14 mouse cellular contexts compared by ENCODE assay signal in the genomic region with DNA sequence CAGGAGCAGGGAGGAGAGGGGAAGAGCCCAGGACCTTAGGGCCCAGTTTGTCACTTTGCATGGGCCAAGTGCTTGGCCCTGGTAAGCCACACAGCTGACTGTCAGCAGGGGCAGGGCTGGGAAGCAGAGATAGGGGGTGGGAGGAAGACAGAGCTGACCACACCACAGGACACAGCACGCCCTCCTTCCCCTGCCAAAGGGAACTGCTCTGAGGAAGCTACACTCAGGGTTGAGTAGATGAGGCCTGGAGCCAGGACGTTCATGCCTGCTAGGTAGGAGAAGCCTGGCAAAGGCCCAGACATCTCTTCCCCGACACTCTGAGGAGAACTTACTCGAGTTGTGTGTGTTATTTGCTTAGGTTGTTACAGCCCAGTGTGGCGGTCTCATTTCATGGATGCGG. TPM values are rescaled to one million over a fixed set of nuclear protein-coding genes. Genes with fewer than 3 reads are reported as not detected.
A peak's percentile ranks its signal among the peaks of the same experiment; 100 is the strongest.
DNase-seq lines count a peak whose midpoint lies in the region; ATAC-seq and TF ChIP-seq lines count a peak whose summit lies in the region.
"Had no signal": no experiment of that assay in that cellular context is flagged by ENCODE, and none has a peak within 500 bp of the region (broad histone marks: within the 10 kb centered on the region; RNA-seq: fewer than 3 reads in every experiment).

No protein-coding gene starts in this region.

- DNase-seq in heart, adult 9 months (ENCODE audit: low spot score in 2 of 2): peak; percentile 4 to 5
- no peak for DNase-seq in heart, postnatal 4 days
- peak; percentile 49 for DNase-seq in MEL-GATA-1-ER (ENCODE audit: extremely low read depth, low read depth)
- DNase-seq in cerebellum, adult 2 months: peak; percentile 73 to 80
- DNase-seq in gastrocnemius, postnatal 25 days: no peak
- no peak for DNase-seq in kidney, adult 8-10 months
- DNase-seq in testis, postnatal 14 days (ENCODE audit: low spot score): no peak
- DNase-seq: adrenal gland, postnatal 36 days; gastrocnemius, postnatal 14 days; layer of hippocampus, adult 9-11 months had no signal

- H3K27me3 ChIP-seq in cerebellum, adult 2 months (ENCODE audit: control insufficient read depth, insufficient read depth, low read length): no peaks in the 10 kb centered on the region

- H3K4me1 ChIP-seq in cerebellum, adult 2 months (ENCODE audit: control insufficient read depth, insufficient read depth, low read length): peaks cover 59% of the 10 kb centered on the region

- TF ChIP-seq CTCF in cerebellum, adult 2 months (IDR thresholded peaks at IDR 0.05; ENCODE audit: borderline replicate concordance, insufficient read depth, low read depth, low read length): no peak

- H3K4me3 ChIP-seq in cerebellum, adult 2 months (replicated peaks; ENCODE audit: insufficient read depth, low read depth, low read length): no peak overlapping the region

- no peak for TF ChIP-seq POLR2A in cerebellum, adult 2 months (IDR thresholded peaks at IDR 0.05; ENCODE audit: borderline replicate concordance, insufficient read depth, low read length)

- peak overlapping the region; percentile 46; the same call in 1 of the 2 replicates for H3K27ac ChIP-seq in cerebellum, adult 2 months (ENCODE audit: insufficient read depth, low read length)
- H3K27ac ChIP-seq: kidney, postnatal 0 days; liver, embryonic 14.5 days; macrophage had no signal

- 17% methylated on average over 6 of the region's 6 CpGs for WGBS in cerebellum, adult 2 months

- peak; percentile 77 for ATAC-seq in granulocyte monocyte progenitor cell, adult 5-6 weeks (replicated peaks; ENCODE audit: poor library complexity, severe bottlenecking)

RNA-seq across cellular contexts. Expression of a gene that starts 49.6 kb away (rescaled TPM):
- total RNA-seq in heart, postnatal 4 days (2021): under 1 TPM; 0.02 to 0.05 TPM
- 325 and 338 TPM in 2 replicates for polyA plus RNA-seq in cerebellum, adult 2 months (2012; rRNA removed)
- 2.9 TPM in 1 of 2 replicates, not detected in the other for total RNA-seq in granulocyte monocyte progenitor cell, adult 5-6 weeks (2014; fragmentation: Nextera tagmentation)
- total RNA-seq in granulocyte monocyte progenitor cell, adult 5-6 weeks (2017): 0.09 TPM in 1 of 2 replicates, not detected in the other
- 10 to 100 TPM; 50.0 to 65.5 TPM for total RNA-seq in gastrocnemius, postnatal 25 days (2021)
- polyA plus RNA-seq: macrophage had no signal

Comparison
In these comparisons a context has a peak if more than half of its experiments do, and no peak if none do; other contexts are left out.
1. DNase-seq: peak in heart, adult 9 months (2 of 2), MEL-GATA-1-ER (single experiment) and cerebellum, adult 2 months (2 of 2); none in heart, postnatal 4 days (single experiment), gastrocnemius, postnatal 25 days (single experiment), kidney, adult 8-10 months (0 of 2) and testis, postnatal 14 days (single experiment).
2. RNA of a gene that starts 49.6 kb away (total RNA-seq): 50.0 to 65.5 TPM in gastrocnemius, postnatal 25 days; 0.02 to 0.05 TPM in heart, postnatal 4 days and 0.09 to 2.9 TPM in granulocyte monocyte progenitor cell, adult 5-6 weeks; every median in the first group is over 10 times any median in the second.